Mouse (Mus musculus) activated CD4-positive, CD25-positive, alpha-beta regulatory T cell (primary cell): ENCODE data around the gene Olfr1501. TPM values are rescaled to one million over a fixed set of nuclear protein-coding genes. Genes with fewer than 3 reads are reported as not detected.

ENCODE experiments used
- polyA plus RNA-seq, 2 experiments: library from polyadenylated mRNA; unstranded; fragments of 100-300 nt; shearing (Covaris generic); gene quantifications; one replicate each; pipeline ENCODE4 v1.2.1; 2017

The Olfr1501 gene
- under 1 TPM in 1 of 2 experiments, not detected in 1; 0.70 TPM for polyA plus RNA-seq

DNA sequence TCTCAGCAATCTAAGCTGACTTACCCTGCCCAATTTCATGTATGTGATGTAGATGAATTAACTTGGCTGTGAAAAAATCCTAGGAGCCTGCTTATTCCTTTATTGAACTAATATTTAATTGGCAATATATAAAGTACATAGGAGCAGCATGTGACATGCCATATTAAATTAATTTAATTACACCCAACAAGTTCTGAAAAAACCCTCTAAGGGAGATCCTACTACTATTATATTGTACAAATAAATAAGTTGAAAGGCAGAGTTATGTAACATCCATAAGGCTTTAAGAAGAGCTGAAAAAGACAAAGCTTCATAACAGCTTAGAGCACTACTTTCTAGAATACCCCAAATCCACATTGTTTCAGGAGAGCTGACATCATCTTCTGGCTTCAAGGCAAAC lies at the start of gene Olfr1501:
Gene Olfr1501, minus strand, starts transcription at position 101 of the 400 bp plus-strand sequence.

DNA sequence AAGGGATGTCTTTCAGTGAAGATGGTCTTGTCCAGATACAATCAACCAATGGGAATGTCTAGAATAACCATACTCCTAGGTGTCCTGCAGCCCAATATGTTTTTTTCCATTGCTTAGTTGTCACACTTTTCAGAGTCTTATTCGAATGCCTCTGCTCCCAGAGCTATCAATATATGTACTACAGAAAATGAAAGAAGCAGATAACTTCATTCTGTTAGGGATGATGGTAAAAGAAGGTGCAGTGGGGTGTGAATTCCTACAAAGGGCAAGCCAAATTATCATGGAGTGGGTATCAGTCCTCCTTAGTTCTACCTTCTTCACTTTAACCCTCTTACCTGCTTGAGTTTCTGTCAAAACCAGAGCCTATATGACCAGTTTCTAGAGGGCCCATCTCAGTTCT lies 47.3 kb upstream of the Olfr1501 start, which contains the start of gene Olfr1504:
Gene Olfr1504, minus strand, starts transcription at position 101 of the 400 bp plus-strand sequence.

DNA sequence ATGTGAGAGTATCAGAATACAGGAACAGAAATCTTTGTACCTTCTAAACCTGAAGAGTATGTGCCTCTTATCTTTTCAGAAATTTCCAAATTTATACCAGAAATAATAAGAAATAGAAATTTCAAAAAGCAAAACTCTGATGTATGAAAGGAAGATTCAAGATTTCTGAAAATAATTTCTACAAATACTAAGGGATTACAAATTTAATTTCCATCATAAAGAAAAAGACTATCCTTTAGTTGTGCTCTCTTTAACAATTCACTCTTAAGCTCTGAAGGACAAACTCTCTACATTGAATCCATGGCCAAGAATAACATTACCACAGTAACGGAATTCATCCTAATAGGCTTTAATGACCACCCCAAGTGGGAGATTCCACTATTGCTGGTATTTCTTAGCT lies 11.0 kb upstream of the Olfr1501 start, which contains the start of gene Olfr1502:
Gene Olfr1502, plus strand, starts transcription at position 301 of the 400 bp plus-strand sequence.

GRCm38 (mm10) chr19:13830388-13830787 lies 20.1 kb downstream of the Olfr1501 start, which contains the start of gene Olfr1500:
Olfr1500 (minus strand) TSS chr19:13830488.

DNA sequence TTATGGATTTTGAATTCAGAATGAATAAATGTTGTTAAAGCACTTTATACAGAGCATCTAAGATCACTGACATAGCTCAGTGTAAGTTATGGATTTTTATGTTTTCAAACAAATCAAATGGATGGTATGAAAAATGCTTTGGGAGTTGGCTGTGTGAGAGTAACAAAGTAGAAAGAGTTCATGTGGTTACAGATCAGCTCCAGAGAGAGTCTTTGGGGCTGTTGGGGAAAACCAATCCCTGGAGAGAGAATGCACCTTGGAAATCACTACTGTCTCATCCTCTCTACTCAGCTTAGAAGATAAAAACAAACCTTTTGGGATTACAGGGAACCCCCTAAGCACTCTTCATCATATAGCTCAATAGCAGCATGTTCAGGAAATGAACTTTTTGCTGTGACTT lies 31.1 kb downstream of the Olfr1501 start, which contains the start of gene Olfr1499:
Gene Olfr1499, minus strand, starts transcription at position 101 of the 400 bp plus-strand sequence.

GRCm38 (mm10) chr19:13798102-13798501 lies 52.4 kb downstream of the Olfr1501 start, which contains the start of gene Olfr1497:
Olfr1497 (minus strand) TSS chr19:13798202.

Other genes with a start within 250 kb of the Olfr1501 start
- under 1 TPM in 1 of 2 experiments, not detected in 1; 0.06 TPM for gene Olfr1487, start 233.3 kb downstream of the Olfr1501 start, polyA plus RNA-seq
- gene Olfr1489, start 219.1 kb downstream of the Olfr1501 start, polyA plus RNA-seq: not detected
- gene Olfr1490, start 199.6 kb downstream of the Olfr1501 start, polyA plus RNA-seq: under 1 TPM in 1 of 2 experiments, not detected in 1; 0.34 TPM
- not detected for gene Olfr1491, start 153.4 kb downstream of the Olfr1501 start, polyA plus RNA-seq
- under 1 TPM in 1 of 2 experiments, not detected in 1; 0.10 TPM for gene Olfr1493-ps1, start 127.4 kb downstream of the Olfr1501 start, polyA plus RNA-seq
- under 1 TPM in 1 of 2 experiments, not detected in 1; 0.20 TPM for gene Olfr1494, start 111.0 kb downstream of the Olfr1501 start, polyA plus RNA-seq
- not detected for gene Olfr1495, start 86.1 kb downstream of the Olfr1501 start, polyA plus RNA-seq
- gene Olfr1496, start 72.8 kb downstream of the Olfr1501 start, polyA plus RNA-seq: not detected
- gene Olfr1497, start 52.5 kb downstream of the Olfr1501 start, polyA plus RNA-seq: not detected
- gene Olfr1499, start 31.2 kb downstream of the Olfr1501 start, polyA plus RNA-seq: under 1 TPM in 1 of 2 experiments, not detected in 1; 0.08 TPM
- gene Olfr1500, start 20.2 kb downstream of the Olfr1501 start, polyA plus RNA-seq: not detected
- not detected for gene Olfr1502, start 11.1 kb upstream of the Olfr1501 start, polyA plus RNA-seq
- under 1 TPM in 1 of 2 experiments, not detected in 1; 0.38 TPM for gene Olfr1504, start 47.2 kb upstream of the Olfr1501 start, polyA plus RNA-seq
- not detected for gene Olfr1505, start 62.8 kb upstream of the Olfr1501 start, polyA plus RNA-seq